Mouse (Mus musculus) urinary bladder, postnatal 25 days (tissue): ENCODE results near the gene Pfkfb4.
A peak's percentile ranks its signal among the peaks of the same experiment; 100 is the strongest.

Source experiments
- DNase-seq: peaks from one replicate; pipeline ENCODE4 v3.0.0; 2022; ENCODE audit warnings: low spot score

The Pfkfb4 gene

GRCm38 (mm10) chr9:108996411-108996810, 4.8 kb downstream of the Pfkfb4 start:
- DNase-seq, result no peak

DNA sequence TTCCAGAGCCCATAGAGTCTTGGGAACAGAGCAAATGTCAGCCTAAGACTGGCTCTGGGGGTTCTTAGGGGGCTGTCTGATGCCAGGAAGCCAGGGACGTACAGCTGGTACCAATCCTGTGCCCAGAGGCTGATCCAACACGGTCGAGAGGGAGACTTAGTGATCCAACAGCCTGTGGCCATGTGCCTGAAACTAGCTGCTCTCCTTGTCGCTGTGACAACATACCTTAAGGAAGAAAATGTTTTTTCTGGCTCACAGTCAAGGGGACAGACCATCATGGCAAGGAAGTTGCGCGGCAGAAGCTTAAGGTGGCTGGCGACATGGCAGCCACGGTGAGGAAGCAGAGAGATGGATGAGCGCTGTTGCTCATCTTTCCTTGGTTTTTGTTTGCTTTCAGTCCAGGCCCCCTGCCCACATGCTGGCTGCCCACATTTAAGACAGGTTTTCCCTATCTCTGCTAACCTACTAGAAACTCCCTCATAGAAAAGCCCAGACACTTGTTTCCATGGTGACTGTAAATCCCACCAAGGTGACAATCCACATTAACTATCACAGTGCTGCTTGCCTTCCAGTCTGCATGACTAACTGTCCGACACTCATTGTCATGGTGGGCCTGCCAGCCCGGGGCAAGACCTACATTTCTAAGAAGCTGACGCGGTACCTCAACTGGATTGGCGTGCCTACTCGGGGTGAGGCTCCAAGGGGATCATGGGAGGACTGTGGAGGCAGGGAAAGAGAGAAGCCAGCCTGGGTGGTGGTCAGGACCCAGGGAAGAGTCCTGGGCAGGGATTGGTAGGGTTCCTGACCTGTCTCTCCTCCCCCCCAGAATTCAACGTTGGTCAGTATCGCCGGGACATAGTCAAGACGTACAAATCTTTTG, 6.9 kb downstream of the Pfkfb4 start:
- no peak for DNase-seq

GRCm38 (mm10) chr9:108999167-108999526, 7.6 kb downstream of the Pfkfb4 start:
- DNase-seq, result no peak

- DNase-seq, result peak; percentile 53
These were observed 9.1 kb downstream of the Pfkfb4 start for GRCm38 (mm10) chr9:109000726-109001125.

- no peak for DNase-seq
These were observed 11.6 kb downstream of the Pfkfb4 start for GRCm38 (mm10) chr9:109003201-109003600.

DNA sequence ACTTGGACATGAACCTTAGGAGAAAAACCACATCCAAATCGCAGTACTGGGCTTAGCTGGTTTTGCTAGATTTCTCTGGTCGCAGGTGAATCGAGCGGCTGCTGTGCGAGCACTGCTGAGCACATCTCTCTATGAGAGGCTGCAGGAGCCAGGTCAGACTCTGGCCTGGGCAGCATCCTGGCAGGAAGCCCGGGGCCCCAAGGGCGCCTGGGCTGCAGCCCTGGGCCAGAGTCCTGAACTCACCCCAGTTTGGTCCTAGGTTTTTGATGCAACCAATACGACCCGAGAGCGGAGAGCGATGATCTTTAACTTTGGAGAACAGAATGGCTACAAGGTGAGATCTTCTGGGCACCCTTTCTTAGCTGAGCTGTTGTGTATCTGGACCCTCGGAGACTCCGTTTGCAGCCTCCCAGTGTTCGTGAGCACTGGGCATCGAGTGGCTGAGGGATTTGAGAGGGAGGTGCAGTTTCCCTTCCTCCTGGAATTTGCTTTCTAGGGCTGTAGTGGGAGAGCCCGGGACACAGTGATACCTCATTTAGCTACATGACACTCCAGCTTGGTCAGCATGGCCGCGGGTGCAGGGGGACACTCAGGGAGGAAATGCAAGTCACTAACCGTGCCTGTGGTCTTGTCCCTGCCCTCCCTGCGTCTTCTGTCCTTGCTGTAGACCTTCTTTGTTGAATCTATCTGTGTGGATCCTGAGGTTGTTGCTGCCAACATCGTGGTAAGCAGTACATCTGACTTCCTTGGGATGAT, 15.6 kb downstream of the Pfkfb4 start:
- no peak for DNase-seq

DNA sequence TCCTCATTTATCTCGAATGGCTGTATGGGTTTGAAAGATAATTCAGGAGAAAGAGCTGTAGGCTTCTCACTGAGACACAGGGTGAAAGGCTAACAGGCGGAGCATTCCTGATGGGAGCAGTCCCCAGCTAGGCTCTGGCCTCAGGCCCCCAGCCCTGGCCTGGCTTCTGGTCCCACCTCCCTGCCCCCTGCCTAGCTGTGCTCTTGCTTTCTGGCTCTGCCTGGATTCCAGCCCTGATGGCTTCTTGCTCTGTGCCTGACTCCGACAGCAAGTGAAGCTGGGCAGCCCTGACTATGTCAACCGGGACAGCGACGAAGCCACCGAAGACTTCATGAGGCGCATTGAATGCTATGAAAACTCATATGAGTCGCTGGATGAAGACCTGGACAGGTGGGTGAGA, 16.5 kb downstream of the Pfkfb4 start:
- DNase-seq, result no peak

DNA sequence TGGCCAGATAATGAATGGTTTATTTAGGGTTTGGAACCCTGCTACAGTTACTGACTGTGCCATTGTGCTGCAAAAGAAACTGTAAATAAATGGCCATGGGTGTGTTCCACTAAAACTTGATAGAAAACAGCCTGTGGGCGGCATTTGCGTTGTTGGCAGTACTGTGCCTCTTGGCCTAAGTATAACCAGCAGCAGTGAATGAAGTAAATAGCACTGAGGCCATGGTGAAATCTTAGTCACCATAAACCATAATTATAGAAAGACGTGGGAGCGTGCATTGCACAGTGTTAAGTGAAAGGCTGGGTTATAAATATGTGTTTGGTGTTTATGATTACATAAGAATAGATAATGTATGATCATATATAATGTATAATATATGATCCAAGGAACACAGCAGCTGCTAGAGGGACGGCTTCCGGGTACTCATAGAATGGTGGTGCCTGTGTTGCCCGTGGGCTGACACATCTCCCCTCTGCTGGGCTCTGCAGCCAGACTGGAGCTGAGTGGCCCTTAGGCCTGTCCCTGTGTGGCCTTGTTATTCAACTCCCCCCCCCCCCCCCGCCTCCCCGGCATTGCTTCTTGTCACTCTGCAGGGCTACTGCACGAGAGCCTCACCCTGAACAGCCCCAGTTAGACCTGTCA, 17.5 kb downstream of the Pfkfb4 start:
- no peak for DNase-seq

DNA sequence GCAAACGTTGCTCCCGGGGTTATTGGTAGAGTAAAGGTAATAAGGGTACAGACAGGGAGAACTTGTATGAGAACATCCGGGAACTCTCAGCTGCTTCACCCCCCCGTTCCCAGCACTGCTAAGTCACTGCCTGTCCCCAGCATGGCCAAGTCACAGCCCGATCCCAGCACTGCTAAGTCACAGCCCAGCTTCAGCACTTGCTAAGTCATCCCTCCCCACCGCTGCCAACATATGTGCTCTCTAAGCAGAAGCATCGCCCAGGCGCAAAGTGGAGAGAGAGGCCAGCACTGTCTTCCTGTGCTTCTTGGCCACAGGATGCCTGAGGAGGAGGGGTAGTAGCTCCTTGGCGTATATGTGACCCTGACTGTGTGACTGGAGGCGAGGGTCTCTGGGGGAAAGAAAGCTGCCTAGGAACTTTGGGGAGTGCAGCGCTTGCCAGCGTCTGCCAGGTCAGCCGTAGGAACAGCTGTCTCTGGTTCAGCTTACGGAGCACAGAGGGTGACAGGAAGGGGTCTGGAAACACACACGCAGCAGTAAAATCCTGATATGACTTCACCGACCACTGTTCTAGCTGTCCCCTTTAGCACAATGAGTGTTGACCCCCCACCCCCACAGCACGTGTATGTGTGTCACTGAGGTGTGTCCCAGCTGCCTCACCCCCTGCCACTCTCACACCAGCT, 18.2 kb downstream of the Pfkfb4 start:
- peak; percentile 46 for DNase-seq

DNA sequence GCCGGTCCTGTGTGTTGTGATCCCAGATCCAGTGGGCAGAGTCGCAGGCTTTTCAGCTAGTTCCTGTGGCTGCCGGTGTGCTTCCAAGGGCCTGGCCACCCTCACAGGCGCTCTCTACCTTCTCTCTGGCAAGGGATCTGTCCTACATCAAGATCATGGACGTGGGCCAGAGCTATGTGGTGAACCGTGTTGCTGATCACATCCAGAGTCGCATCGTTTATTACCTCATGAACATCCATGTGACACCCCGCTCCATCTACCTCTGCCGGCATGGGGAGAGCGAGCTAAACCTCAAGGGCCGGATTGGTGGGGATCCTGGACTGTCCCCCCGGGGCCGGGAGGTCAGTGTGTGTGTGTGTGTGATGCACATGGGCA, 18.7 kb downstream of the Pfkfb4 start:
- no peak for DNase-seq

DNA sequence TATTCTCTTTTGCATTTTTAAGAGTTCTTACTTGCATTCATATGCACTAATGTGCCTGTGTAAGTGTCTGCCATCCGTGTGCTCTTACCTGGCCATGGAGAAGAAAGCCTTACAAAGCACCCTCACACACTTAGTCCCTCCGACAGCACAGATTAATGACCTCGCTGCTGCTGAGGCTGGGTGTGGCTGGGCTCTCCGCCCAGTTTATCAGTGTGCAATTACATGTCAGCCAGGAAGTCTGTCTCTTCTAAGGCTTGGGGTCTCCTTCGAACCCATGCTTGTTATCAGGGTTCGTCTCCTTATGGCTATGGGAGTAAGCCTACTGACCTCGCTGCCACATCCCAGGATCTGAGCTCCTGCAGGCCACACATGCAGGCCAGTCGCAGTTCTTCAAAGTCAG, 23.8 kb downstream of the Pfkfb4 start:
- peak; percentile 2 for DNase-seq

GRCm38 (mm10) chr9:109016973-109017604, 25.5 kb downstream of the Pfkfb4 start:
- DNase-seq, result peak; percentile 2

GRCm38 (mm10) chr9:109021428-109021827, 29.9 kb downstream of the Pfkfb4 start:
- DNase-seq, result peak; percentile 1

DNA sequence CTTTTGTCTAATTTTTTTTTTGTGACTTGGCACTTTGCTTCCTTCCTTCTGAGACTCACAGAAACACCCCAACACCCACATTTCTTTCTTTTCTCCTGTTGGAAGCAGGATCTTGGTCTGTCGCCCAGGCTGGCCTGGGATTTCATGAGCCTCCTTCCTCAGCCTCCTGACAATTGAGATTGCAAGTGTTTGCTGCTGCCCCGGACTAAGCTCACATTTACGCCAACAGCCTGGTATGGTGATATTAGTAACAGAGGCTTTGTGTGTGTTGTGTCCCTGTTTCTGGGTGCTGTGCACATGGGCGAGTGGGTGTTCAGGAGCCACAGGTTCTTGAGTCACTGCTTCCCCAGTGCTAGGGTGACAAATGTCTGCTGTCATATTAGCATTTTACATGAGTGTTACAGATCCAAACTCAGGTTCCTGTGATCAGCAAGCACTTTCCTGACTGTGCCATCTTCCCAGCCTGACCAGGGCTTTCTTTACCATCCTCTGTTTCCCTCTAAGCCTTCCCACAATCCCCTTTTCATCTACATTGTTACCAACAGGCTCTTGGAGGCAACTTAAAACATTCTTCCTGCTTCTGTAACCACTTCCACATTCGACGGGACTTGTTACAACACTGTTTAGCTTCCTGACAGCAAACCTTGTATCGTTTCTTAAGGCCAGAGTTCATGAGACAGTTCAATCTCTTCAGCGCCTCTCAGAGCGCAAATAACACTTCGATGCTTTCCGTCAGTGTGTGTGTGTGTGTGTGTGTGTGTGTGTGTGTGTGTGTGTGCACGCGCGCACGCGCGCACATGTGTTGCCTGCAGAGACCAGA, 31.5 kb downstream of the Pfkfb4 start:
- peak; percentile 2 for DNase-seq

- no peak for DNase-seq
These were observed 35.9 kb downstream of the Pfkfb4 start for GRCm38 (mm10) chr9:109027521-109027920.

- DNase-seq, result no peak
These were observed 36.8 kb downstream of the Pfkfb4 start for GRCm38 (mm10) chr9:109028421-109028820.

GRCm38 (mm10) chr9:109028919-109029318, 37.3 kb downstream of the Pfkfb4 start:
- DNase-seq, result no peak

GRCm38 (mm10) chr9:109030312-109030711, 38.7 kb downstream of the Pfkfb4 start:
- no peak for DNase-seq

DNA sequence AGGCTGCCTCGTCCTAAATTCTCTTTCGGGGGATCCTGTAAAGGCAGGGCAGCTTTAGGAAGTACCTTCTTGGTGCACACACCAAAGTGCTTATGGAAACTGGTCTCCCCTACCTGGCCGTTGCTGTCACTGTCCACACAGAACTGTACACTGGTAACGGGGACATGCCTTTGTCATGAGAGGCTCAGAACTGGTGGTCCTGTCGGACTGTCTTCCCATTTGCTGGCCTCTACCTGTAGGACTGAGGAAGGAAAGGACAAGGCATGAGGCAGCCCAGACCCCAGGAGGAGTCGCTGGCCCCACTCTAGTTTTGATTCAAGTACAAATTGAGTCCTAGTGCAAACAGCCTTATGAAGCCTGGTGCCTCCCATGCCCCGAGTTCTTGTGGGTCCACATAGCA, 39.4 kb downstream of the Pfkfb4 start:
- no peak for DNase-seq

DNA sequence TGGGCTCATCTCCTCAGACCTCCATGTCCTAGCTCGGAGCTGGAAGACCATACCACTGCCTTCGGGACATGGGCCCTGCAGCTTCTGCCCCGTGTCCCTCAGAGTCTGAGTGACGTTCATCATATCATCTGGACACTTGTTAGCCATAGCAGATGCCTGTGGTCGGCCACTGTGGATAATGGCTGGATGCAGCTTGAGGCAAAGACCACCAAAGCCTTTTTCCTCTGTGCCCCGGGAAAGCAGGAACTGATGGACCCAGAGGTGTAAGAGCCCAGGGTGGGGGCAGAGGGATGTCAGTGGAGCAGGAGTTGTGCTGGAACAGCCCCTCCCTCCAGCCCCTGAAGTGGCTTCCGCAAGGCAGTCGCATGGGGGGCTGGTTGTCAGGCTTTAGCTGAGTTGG, 40.1 kb downstream of the Pfkfb4 start:
- DNase-seq, result no peak

DNA sequence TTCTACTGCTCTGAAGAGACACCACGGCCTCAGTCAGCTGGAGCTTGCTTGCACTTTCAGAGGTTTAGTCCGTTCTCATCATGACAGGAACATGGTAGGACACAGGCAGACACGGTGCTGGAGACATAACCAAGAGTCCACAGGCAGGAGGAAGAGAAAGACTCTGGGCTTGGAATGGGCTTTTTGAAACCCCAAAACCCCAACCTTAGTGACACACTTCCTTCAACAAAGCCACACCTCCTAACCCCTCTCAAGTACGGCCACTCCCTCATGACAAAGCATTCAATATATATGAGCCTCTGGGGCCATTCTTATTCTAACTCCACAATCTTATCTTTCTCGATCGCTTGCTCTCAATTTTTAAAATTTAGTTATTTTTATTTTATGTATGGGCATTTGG, 40.9 kb downstream of the Pfkfb4 start:
- no peak for DNase-seq
